Mouse (Mus musculus): ENCODE data around the gene Tagap. TPM values are rescaled to one million over a fixed set of nuclear protein-coding genes. Genes with fewer than 3 reads are reported as not detected.
A peak's percentile ranks its signal among the peaks of the same experiment; 100 is the strongest.
"Not testable (repeated sequence)": the region's sequence is repeated elsewhere in the genome, so short reads cannot be mapped to it uniquely, and the experiment has no call there.

The Tagap gene
- total and polyA plus RNA-seq, 2 experiments from 2014 or later: 0.26 to 3.3 TPM

- WGBS: 29% methylated on average over 2 of the region's 6 CpGs
- not testable (repeated sequence) for H3K27me3 ChIP-seq (ENCODE audit: control insufficient read depth, insufficient read depth, low read length); H3K36me3 ChIP-seq (replicated peaks; ENCODE audit: control insufficient read depth, insufficient read depth, low read length); H3K4me3 ChIP-seq (ENCODE audit: low read depth, low read length); H3K9me3 ChIP-seq (replicated peaks; ENCODE audit: control insufficient read depth, low read length); H3K4me2 ChIP-seq (ENCODE audit: low read depth, low read length); DNase-seq (ENCODE audit: low spot score); H3K9ac ChIP-seq (replicated peaks; ENCODE audit: low read depth, low read length); H3K4me1 ChIP-seq (ENCODE audit: control insufficient read depth, insufficient read depth); H3K27ac ChIP-seq (ENCODE audit: low read depth)
- ATAC-seq (ENCODE audit: insufficient read depth, low read depth): peak; percentile 92
Measured at GRCm38 (mm10) chr17:7969782-7970181, 44.0 kb downstream of the Tagap start.

DNA sequence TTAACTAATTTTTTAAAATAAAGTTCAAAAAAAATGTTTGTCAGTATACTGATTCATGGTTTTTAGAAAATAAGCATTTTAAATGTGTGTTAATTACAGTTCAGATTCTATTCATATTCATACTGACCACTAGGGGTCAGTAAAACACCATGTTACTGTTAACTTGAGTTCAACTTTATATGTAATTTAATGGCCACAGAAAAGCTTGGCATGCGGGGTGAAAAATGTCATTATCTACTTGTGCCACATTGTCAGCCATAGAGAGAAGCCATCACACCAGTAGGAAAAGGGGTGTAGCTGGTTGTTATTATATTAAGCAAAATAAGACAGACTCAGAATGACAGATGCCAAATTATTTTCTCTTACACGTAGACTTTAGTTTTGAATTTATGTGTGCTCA lies 57.7 kb downstream of the Tagap start:
- not testable (repeated sequence) for H3K4me2 ChIP-seq (ENCODE audit: low read depth, low read length); H3K27me3 ChIP-seq (ENCODE audit: control insufficient read depth, insufficient read depth, low read length); H3K9me3 ChIP-seq (replicated peaks; ENCODE audit: control insufficient read depth, low read length); DNase-seq (ENCODE audit: low spot score); H3K9ac ChIP-seq (replicated peaks; ENCODE audit: low read depth, low read length); H3K4me1 ChIP-seq (ENCODE audit: control insufficient read depth, insufficient read depth); H3K36me3 ChIP-seq (replicated peaks; ENCODE audit: control insufficient read depth, insufficient read depth, low read length); H3K4me3 ChIP-seq (ENCODE audit: low read depth, low read length); ATAC-seq (ENCODE audit: insufficient read depth, low read depth); H3K27ac ChIP-seq (ENCODE audit: low read depth)
- WGBS: 71% methylated on average over 1 of the region's 2 CpGs

Other genes with a start within 250 kb of the Tagap start
- gene Fndc1, start 98.7 kb upstream of the Tagap start, total RNA-seq (2014; rRNA removed; ENCODE audit: low replicate concordance): 30.5 and 49.5 TPM in 2 replicates
- 22.1 and 26.0 TPM in 2 replicates for gene Fndc1, start 98.7 kb upstream of the Tagap start, polyA plus RNA-seq (2015; fragmentation: Nextera tagmentation; extraction: Ambion mirVana)
- gene Rsph3a, start 19.6 kb downstream of the Tagap start, total RNA-seq (2014; rRNA removed; ENCODE audit: low replicate concordance): 42.6 and 57.2 TPM in 2 replicates
- gene Rsph3a, start 19.6 kb downstream of the Tagap start, polyA plus RNA-seq (2015; fragmentation: Nextera tagmentation; extraction: Ambion mirVana): 76.5 and 82.9 TPM in 2 replicates
- gene Gm49673, start 221.8 kb downstream of the Tagap start, total RNA-seq (2014; rRNA removed; ENCODE audit: low replicate concordance): 6.4 TPM in 1 of 2 replicates, not detected in the other
- gene Gm49673, start 221.8 kb downstream of the Tagap start, polyA plus RNA-seq (2015; fragmentation: Nextera tagmentation; extraction: Ambion mirVana): 0.04 TPM in 1 of 2 replicates, not detected in the other
- 24.1 and 49.8 TPM in 2 replicates for gene Rnaset2a, start 222.1 kb downstream of the Tagap start, total RNA-seq (2014; rRNA removed; ENCODE audit: low replicate concordance)
- gene Rnaset2a, start 222.1 kb downstream of the Tagap start, polyA plus RNA-seq (2015; fragmentation: Nextera tagmentation; extraction: Ambion mirVana): 49.5 and 51.8 TPM in 2 replicates
- 8.3 and 9.2 TPM in 2 replicates for gene Fgfr1op, start 239.5 kb downstream of the Tagap start, total RNA-seq (2014; rRNA removed; ENCODE audit: low replicate concordance)
- gene Fgfr1op, start 239.5 kb downstream of the Tagap start, polyA plus RNA-seq (2015; fragmentation: Nextera tagmentation; extraction: Ambion mirVana): 16.0 and 16.1 TPM in 2 replicates